Mouse (Mus musculus) heart, embryonic 15.5 days (tissue): Measurements from ENCODE around the gene Bok. TPM values are rescaled to one million over a fixed set of nuclear protein-coding genes. Genes with fewer than 3 reads are reported as not detected.

Experiments
- polyA plus RNA-seq: library from polyadenylated mRNA; unstranded; fragments of >200 nt; fragmentation: Nextera tagmentation; extraction: Ambion mirVana; gene quantifications from 2 replicates; pipeline ENCODE4 v1.2.1, GENCODE M21; 2015

Gene Bok
- polyA plus RNA-seq, 1 experiment from 2014 or later, result 38.2 TPM

Other genes starting within 250 kb of the Bok start
- gene Hdlbp, start 206.8 kb upstream of the Bok start, polyA plus RNA-seq, result 124 and 140 TPM in 2 replicates
- 4.1 and 4.8 TPM in 2 replicates for gene Farp2, start 173.6 kb upstream of the Bok start, polyA plus RNA-seq
- 124 and 153 TPM in 2 replicates for gene Stk25, start 27.0 kb upstream of the Bok start, polyA plus RNA-seq
- 56.1 and 57.6 TPM in 2 replicates for gene Atg4b, start 65.8 kb downstream of the Bok start, polyA plus RNA-seq
- gene Thap4, start 69.2 kb downstream of the Bok start, polyA plus RNA-seq, result 51.0 and 51.4 TPM in 2 replicates
- gene Dtymk, start 116.3 kb downstream of the Bok start, polyA plus RNA-seq, result 147 and 156 TPM in 2 replicates
- gene Ing5, start 118.3 kb downstream of the Bok start, polyA plus RNA-seq, result 10.3 and 11.9 TPM in 2 replicates
- 15.4 and 18.5 TPM in 2 replicates for gene D2hgdh, start 139.2 kb downstream of the Bok start, polyA plus RNA-seq
- 0.09 and 0.10 TPM in 2 replicates for gene Gal3st2, start 175.6 kb downstream of the Bok start, polyA plus RNA-seq
- not detected in 2 replicates for gene Gal3st2b, start 232.7 kb downstream of the Bok start, polyA plus RNA-seq